Mouse (Mus musculus): Measurements from ENCODE around the gene Patz1.

Patz1 gene

GRCm38 (mm10) chr11:3330991-3331750 is 42.5 kb downstream of the Patz1 start:
- DNase-seq: peak; percentile 54

DNA sequence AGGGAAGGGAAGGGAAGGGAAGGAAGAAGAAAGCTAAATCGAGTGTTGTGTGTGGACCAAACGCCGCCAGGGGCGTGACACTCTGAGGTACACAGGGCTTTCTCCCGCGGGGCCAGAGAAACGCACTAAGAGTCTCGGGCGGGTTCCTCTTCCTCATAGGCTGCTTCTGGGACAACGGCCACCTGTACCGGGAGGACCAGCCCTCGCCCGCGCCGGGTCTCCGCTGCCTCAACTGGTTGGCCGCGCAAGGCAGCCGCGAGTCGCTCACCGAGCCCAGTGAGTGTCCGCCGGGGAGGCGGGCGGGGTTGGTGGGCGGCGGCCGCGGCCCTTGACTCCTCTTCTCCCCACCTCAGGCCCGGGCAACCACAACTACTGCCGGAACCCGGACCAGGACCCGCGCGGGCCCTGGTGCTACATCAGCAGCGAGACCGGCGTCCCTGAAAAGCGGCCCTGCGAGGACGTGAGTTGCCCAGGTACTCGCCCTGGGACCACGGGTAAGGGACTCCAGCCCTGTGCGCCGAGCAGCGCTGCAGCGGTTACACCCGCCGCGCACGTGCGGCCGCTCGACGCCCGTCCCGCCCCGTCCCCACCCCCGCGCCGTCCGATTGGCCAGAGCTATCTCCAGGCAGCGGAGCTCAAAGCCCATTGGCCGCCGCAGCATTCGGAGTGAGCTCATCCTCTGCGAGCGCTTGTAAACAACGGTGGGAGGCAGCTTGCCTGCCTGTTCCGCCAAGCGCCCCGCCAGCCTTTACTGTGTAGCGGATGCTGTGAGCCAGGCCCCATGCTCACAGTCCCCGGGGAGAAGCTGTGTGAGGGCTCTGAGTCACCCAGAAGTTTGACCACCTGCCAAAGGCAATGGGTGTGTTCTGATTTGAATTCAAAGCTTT is 43.3 kb downstream of the Patz1 start:
- DNase-seq: peak; percentile 95

DNA sequence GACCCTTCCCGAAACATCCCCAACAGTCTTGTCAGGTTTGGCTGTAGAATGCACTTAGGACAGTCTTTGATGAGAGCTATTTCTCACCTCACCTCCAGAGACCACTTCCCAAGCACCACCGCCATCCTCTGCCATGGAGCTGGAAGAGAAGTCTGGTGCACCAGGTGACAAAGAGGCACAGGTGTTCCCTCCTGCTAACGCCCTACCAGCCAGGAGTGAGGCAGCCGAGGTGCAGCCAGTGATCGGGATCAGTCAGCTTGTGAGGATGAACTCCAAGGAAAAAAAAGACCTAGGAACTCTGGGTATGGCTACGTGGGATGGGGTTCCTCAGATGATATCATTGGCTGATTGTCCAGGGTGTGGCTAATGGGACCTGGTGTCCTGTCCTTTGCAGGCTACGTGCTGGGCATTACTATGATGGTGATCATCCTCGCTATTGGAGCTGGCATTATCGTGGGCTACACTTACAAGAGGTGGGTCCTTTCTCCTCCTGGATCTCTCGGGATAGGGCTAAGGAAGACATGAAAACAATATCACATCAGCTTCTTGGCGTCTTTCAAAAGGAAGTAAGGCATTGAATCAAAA is 44.5 kb downstream of the Patz1 start:
- DNase-seq: peak; percentile 26

DNA sequence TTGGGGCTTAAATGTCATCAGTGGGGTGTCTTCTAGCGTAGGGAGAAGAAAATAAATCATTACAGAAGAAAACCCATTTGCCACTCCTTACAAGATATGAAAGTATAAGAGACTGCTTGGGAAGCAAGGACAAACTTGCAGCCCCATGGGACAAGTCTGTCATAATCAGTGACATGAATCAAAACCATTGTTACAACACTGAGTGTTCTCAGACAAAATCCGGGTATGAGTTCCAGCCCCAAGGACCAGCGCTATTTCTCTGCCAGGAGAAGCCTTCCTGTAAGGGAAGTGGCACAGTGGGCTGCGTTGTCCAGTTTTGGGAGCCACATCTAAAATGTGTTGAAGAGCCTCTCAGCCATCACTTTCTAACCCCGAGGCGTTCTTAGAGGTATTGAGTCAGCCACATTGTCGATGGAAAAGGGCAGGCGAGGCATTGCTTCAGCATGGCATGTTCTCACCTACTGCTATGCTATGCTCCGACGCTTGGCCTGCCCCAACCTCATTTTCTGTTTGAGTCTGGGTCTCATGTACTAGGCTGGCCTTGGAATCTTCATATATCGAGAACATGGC is 45.6 kb downstream of the Patz1 start:
- no peak for DNase-seq

GRCm38 (mm10) chr11:3334711-3335316 is 46.1 kb downstream of the Patz1 start:
- DNase-seq: peak; percentile 68

DNA sequence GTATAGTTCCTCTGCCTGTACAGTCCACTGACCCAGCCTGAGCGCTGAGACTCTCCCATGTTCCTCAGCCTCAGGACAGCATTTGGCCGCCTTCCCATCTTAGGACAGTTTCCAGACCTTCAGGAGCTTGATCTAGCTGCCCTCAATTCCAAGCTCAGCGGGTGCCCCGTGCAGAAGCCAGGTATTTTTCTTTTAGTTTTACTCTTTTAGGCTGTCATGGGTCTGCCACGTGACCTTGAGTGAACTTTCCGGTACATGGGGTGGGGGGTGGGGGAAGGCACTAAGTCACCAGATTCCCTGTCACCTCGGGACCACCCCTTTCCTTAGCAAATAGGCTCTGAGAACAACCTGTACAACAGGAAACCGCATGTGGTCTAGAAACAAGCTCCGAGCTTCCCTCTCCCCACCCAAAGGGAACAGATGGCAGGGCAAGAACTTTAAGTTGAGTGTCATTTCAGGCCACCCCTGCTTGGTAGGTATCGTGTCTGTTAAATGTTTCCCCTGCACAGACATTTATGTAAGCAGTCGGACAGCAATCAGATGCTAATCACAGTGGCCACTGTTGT is 47.1 kb downstream of the Patz1 start:
- peak; percentile 72 for DNase-seq

GRCm38 (mm10) chr11:3336602-3337001 is 47.9 kb downstream of the Patz1 start:
- peak; percentile 45 for DNase-seq

DNA sequence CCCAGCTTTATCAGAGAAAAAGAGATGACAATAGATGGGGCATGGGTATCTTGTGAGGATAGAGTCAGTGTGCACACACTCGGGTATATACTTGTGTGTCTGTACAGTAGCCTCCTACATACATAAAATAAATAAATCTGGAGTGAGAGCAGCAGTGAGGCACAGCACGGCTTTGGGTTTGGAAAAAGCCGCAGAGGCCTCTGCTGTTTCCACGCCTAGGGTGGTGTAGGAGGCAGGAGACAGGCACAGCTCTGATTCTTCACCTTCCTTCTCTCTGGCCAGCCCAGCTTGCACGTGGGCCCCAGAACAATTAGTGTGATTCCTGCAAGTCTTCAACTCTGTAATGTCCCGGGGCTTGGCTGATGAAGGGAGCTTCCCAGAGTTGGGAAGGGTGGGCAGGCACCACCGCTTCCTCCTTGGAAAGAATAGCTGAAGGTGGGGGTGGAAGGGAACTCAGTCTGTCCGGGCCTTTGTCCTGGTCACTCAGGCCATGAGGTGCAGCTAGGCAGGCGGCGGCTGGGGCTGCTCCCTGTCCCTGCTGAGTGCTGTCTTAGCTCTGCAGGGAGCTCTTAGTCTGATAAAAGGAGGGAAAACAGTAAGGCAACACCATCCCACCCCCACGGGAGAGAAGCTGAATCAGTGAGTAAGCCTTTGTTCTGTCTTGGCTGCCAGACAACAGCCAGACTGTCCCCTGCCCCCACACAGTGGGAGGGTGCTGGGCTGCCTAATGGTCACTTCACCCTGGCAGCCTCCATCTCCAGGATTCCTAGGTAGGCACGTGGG is 48.7 kb downstream of the Patz1 start:
- DNase-seq: peak; percentile 49

DNA sequence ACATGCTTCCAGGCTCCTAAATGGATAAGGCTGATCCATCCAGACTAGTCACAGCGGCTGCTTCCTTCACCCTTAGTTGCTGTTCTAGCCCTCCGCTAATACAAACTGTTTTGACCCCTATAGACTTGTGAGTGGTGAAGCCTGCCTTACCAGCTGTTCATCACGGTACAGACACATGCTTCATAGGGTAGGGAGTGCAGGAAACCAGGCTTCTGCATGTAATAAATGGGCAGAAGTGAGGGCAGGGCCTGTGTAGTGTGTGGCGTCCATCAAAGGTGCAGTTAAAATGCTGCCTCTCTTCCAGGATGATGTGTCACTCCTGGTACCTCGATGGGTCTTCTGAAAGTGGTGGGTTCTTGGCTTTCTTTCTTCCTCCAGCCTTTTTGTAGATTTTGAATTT is 49.3 kb downstream of the Patz1 start:
- DNase-seq: no peak

- peak; percentile 28 for DNase-seq
Measured at GRCm38 (mm10) chr11:3341476-3341875, 52.8 kb downstream of the Patz1 start.

DNA sequence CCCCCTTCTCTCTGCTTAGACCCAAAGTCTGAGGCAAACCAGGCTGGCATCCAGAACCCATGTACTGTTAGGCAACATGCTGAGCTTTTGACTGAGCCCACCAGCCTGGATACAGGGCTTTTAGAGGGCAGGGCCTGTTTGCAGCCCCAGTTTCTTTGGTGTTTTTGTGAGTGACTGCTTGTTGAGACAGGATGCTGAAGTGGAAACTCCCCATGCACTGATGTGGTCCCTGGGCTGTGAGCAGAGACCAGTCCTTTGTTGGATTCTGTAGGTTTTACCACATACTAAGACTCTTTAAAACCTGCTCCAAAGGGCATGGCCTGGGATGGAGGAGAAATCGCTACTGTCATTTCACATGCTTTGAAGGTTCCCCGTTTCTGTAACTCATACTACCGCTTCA is 56.2 kb downstream of the Patz1 start:
- peak; percentile 32 for DNase-seq

GRCm38 (mm10) chr11:3346351-3346750 is 57.7 kb downstream of the Patz1 start:
- no peak for DNase-seq

DNA sequence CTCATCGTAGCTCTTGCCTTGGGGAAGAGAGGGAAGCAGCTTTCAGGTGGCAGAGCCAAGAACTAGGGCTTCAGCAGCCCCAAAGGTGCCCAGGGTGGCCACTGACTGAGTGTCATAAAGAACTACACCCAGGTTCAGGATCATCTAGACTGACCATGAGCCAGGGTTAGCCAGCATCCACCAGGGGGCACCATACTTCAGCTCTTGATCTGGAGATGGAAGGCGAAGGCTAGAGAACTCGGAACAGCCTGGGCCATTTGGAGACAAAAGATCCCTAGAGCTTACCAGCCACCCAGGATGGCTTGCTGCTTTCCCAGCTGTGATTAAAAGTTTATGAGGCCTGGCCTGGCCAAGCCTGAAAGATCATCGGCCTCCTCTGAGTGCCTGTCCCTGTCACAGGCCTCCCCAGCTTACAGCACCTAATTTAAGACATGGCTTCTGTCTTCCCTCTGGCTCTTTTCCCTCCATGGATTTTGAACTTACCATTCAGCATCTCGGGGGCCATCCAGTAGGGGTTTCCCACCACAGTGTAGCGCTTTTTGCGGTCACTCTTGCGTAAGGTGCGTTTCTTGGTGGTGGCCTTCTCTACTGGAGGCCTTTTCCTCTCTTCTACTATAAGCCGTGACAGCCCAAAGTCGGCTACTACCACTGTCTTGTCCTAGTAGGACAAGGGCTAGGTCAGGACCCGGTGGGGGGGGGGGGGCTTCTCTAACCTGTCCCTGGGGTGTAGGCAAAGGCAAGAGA is 58.6 kb downstream of the Patz1 start:
- DNase-seq: peak; percentile 94

DNA sequence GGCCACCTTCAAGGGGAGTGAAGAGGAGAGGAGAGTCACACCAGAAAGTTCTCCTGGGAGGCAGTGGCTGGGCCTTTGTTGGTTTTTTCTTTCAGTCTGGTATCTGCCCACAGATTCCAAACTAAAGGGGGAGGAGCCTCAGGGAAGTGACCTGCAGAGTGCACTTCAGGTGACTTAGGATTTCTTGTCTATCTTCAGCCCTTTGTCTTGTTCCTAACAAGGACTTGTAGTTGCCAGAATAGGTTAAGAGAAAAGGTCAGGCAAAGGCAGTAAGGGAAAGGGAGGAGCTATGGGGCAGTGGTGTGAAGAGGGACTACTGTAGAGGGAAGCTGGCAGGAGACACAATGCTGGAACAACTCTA is 59.1 kb downstream of the Patz1 start:
- DNase-seq: no peak

DNA sequence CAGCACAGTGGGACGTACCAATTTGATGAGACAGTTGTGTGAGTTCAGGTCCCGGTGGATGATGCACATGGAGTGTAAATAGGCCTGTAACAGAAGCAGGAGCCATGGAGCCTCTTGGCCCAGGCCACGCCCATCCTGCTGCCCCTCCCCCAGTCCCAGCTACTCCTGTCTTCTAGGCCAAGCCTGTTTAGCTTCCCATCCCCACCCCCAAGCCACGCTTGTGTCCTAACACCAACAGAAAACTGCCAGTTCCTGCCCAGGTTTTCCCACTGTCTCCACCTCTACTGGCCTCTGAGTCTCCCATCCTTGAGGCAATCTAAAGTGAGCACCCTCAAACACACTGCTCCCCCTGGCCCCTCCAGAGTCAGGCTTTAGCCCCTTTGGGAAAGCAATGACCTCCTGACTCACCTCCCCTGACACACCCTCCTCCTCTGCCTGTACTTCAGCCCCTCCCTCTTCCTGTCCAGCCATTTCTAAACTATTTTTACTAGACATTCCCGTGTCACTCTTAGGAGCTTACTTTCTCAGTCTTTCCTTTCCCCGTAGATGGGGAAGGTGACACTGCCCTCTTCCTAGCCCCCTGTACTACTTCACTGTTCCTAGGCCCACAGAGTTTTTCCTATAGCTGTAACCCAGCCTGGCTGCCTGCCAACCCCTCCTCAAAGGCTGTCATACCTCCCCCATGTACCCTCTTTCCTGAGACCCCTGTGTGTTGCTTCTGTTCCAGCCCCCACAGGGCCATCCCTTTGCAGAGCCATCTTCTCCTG is 60.1 kb downstream of the Patz1 start:
- peak; percentile 67 for DNase-seq

DNA sequence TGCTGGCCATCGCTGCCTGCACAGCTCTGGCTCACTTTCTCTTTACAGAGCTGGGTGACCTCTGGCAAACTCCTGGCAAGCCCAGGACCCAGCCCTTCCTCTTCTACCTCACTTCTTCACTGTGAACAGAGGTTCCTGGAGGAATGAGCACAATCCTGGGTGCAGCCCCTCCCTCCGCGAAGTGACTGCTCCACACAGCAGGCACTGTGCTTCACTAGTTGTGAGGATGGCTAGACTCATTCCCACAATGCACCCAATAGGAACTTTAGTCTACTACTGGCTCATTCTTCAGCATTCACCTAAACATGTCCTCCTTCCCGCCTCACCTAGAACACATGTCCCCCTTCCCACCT is 60.6 kb downstream of the Patz1 start:
- no peak for DNase-seq

- DNase-seq: no peak
Measured at GRCm38 (mm10) chr11:3352131-3352530, 63.5 kb downstream of the Patz1 start.

GRCm38 (mm10) chr11:3352990-3353585 is 64.4 kb downstream of the Patz1 start:
- DNase-seq: peak; percentile 72
